Mouse (Mus musculus) ovary, adult 18-20 months (tissue): ENCODE data around the gene Dync1h1.
A peak's percentile ranks its signal among the peaks of the same experiment; 100 is the strongest.
"Not testable (repeated sequence)": the region's sequence is repeated elsewhere in the genome, so short reads cannot be mapped to it uniquely, and the experiment has no call there.

ENCODE experiments used
- DNase-seq: peaks from one replicate; pipeline ENCODE4 v3.0.0; 2022; ENCODE audit warnings: low spot score, mixed read lengths

Dync1h1 gene

GRCm38 (mm10) chr12:110606676-110607075, 5.4 kb downstream of the Dync1h1 start:
- no peak for DNase-seq

GRCm38 (mm10) chr12:110608460-110609152, 7.4 kb downstream of the Dync1h1 start:
- no peak for DNase-seq

- no peak for DNase-seq
Measured at GRCm38 (mm10) chr12:110609153-110609497, 7.9 kb downstream of the Dync1h1 start.

- no peak for DNase-seq
Measured at GRCm38 (mm10) chr12:110610713-110611112, 9.5 kb downstream of the Dync1h1 start.

GRCm38 (mm10) chr12:110630056-110630455, 28.8 kb downstream of the Dync1h1 start:
- DNase-seq, result no peak

GRCm38 (mm10) chr12:110636293-110636692, 35.0 kb downstream of the Dync1h1 start:
- no peak for DNase-seq

- DNase-seq, result no peak
Measured at GRCm38 (mm10) chr12:110637507-110638114, 36.4 kb downstream of the Dync1h1 start.

- no peak for DNase-seq
Measured at GRCm38 (mm10) chr12:110650241-110650641, 49.0 kb downstream of the Dync1h1 start.

- DNase-seq, result no peak
Measured at GRCm38 (mm10) chr12:110651464-110651863, 50.2 kb downstream of the Dync1h1 start.

GRCm38 (mm10) chr12:110661746-110662145, 60.5 kb downstream of the Dync1h1 start:
- no peak for DNase-seq

GRCm38 (mm10) chr12:110667466-110668077, 66.3 kb downstream of the Dync1h1 start:
- DNase-seq, result no peak

- DNase-seq, result no peak
Measured at GRCm38 (mm10) chr12:110674243-110674642, 73.0 kb downstream of the Dync1h1 start.

- DNase-seq, result no peak
Measured at GRCm38 (mm10) chr12:110681191-110681590, 79.9 kb downstream of the Dync1h1 start.

- DNase-seq, result no peak
Measured at GRCm38 (mm10) chr12:110681878-110682277, 80.6 kb downstream of the Dync1h1 start.

- no peak for DNase-seq
Measured at GRCm38 (mm10) chr12:110682561-110683299, 81.5 kb downstream of the Dync1h1 start, which contains the start of gene 1700001K19Rik. Gene 1700001K19Rik, minus strand, starts transcription at chr12:110682619.

GRCm38 (mm10) chr12:110683580-110683979, 82.3 kb downstream of the Dync1h1 start:
- DNase-seq, result no peak

GRCm38 (mm10) chr12:110687894-110688734, 86.9 kb downstream of the Dync1h1 start:
- peak; percentile 69 for DNase-seq

- DNase-seq, result not testable (repeated sequence)
Measured at GRCm38 (mm10) chr12:110688921-110689320, 87.7 kb downstream of the Dync1h1 start.

- no peak for DNase-seq
Measured at GRCm38 (mm10) chr12:110689919-110690643, 88.8 kb downstream of the Dync1h1 start.

GRCm38 (mm10) chr12:110693378-110693777, 92.1 kb downstream of the Dync1h1 start:
- DNase-seq, result not testable (repeated sequence)

GRCm38 (mm10) chr12:110695676-110696171, 94.5 kb downstream of the Dync1h1 start:
- no peak for DNase-seq
